Mouse (Mus musculus) testis, postnatal 14 days (tissue): ENCODE results near the gene Pygm.

Source experiments
- DNase-seq: peaks from one replicate; pipeline ENCODE4 v3.0.0; 2021; ENCODE audit warnings: low spot score

The Pygm gene

DNA sequence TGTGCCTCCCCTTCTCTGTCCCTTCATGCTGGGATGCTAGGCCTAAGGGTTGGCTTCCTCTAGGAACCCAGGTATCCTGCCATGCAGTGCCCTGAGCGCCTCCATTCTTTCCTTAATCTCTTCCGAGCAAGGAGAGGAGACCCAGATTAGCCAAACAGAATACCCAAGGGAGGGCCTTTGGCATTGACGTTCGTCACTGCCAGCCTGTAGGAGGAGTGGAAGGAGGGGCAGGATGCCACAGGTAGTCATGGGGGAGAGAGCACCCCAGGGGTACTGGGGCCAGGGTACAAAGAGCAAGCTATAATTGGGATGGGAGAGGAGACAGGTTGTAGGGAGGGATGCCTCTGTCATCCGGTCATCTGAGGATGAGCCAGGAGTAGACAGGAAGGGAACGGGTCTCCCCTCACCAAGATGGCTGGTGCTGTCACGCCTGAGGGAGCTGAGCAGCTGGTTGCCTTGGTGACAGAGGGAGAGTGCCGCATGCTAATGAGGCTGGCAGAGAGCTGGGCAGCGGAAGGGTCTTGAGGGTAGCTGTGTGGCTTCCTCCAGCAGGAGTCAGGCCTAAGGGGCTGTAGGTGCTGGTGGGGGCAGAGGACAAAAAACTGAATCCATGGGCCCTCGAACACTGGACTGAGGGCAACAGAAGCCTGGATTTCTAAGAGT, 61.7 kb downstream of the Pygm start:
- DNase-seq, result no peak

DNA sequence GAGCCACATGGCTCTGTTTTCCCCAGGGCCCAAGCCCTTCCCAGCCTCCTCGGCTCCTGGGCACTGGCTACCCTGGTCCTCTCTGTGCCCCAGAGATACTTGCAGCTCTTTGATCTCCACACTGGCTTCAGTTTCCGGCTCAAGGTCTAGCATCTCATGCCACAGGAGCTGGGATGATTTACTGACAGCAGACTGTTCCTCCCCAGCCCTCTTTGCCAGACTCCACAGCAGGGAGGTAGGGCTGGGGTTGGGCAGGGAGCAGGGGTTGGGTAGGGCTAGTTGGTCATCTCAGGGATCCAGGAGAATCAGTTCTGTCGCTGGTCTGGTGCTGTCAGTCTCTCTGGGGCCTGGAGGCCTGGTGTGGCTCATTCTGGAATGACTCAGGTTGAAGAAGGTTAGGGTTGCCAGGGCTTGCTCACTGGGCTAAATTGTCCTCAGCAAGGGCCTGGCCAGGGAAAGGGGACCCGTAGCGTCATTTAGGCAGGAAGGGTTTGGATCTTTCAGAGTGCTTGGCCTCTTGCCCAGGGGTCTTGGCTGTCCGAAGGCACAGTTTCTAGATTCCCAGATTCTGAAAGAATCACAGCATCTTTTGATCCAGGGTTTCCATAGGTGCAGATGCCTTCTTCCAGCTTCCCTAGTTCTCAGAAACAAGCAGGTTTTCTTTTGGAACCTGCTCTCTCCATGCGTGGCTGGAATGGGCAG, 62.7 kb downstream of the Pygm start:
- no peak for DNase-seq
